Mouse (Mus musculus) induced T-regulatory cell, adult 2 months (primary cell): ENCODE measurements around the gene Krtdap.

Experiments
- DNase-seq: peaks from one replicate; pipeline ENCODE4 v3.0.0-alpha.2; 2012; ENCODE audit warnings: low read depth

Krtdap gene

GRCm38 (mm10) chr7:30837277-30837676 is 49.6 kb downstream of the Krtdap start:
- DNase-seq = no peak

GRCm38 (mm10) chr7:30840306-30840705 is 52.6 kb downstream of the Krtdap start:
- no peak for DNase-seq
